Mouse (Mus musculus) erythroblast, embryonic 14.5 days (primary cell): Measurements from ENCODE around the gene Leap2.

Source experiments
- GATA1 ChIP-seq: IDR thresholded peaks from 2 replicates; pipeline ENCODE4 v1.6.1; 2012; ENCODE audit warnings: low read length, inconsistent platforms, mixed read lengths
- TAL1 ChIP-seq: IDR thresholded peaks from 3 replicates; pipeline ENCODE4 v1.6.1; 2012; ENCODE audit warnings: low read length, inconsistent platforms, mixed read lengths

DNA sequence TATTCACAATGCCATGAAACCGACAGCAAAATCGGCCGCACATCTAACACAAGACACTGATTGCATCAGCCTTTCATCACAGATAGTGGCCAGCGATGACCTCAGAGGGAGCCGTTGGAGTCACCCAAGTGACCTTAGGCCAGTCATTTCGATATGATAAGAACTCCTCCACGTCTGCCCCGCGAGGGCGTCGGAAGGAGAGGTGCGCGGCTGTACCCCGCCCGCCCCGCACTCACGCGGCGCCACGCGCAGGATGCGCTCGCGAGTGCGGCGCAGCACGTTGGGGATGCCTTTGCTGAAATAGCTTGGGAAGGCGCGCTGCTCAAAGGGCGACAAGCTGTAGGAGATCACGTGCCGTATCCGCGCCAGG is 7.3 kb upstream of the Leap2 start:
- TF ChIP-seq GATA1 (0 out of 2 replicates have a peak, but pooled peaks have one; percentile 4), TAL1 (no peak)
